Mouse (Mus musculus) right cerebral cortex, postnatal 36 days (tissue): ENCODE measurements around the gene Gfpt2.
A peak's percentile ranks its signal among the peaks of the same experiment; 100 is the strongest.
"Not testable (repeated sequence)": the region's sequence is repeated elsewhere in the genome, so short reads cannot be mapped to it uniquely, and the experiment has no call there.

ENCODE experiments used
- DNase-seq, 2 experiments: peaks; one replicate each; pipeline ENCODE4 v3.0.0; 2022; ENCODE audit warnings: low spot score in 2 of 2, mixed read lengths in 1 of 2

Gfpt2 gene

GRCm38 (mm10) chr11:49793619-49794341, at the start of gene Gfpt2:
Gfpt2 (plus strand) TSS chr11:49794178.
- DNase-seq: peak; percentile 67 to 77

GRCm38 (mm10) chr11:49744981-49745380, 49.0 kb upstream of the Gfpt2 start:
- DNase-seq: no peak

GRCm38 (mm10) chr11:49745839-49746238, 48.1 kb upstream of the Gfpt2 start:
- DNase-seq: no peak

GRCm38 (mm10) chr11:49746756-49747155, 47.2 kb upstream of the Gfpt2 start:
- no peak for DNase-seq

GRCm38 (mm10) chr11:49754958-49755665, 38.9 kb upstream of the Gfpt2 start:
- no peak for DNase-seq

- DNase-seq: no peak
These were observed 35.9 kb upstream of the Gfpt2 start for GRCm38 (mm10) chr11:49758096-49758495.

- no peak for DNase-seq
These were observed 32.8 kb upstream of the Gfpt2 start for GRCm38 (mm10) chr11:49761130-49761529.

- no peak for DNase-seq
These were observed 30.4 kb upstream of the Gfpt2 start for GRCm38 (mm10) chr11:49763555-49763954.

GRCm38 (mm10) chr11:49764023-49764422, 30.0 kb upstream of the Gfpt2 start:
- DNase-seq: no peak

GRCm38 (mm10) chr11:49764639-49765299, 29.2 kb upstream of the Gfpt2 start:
- DNase-seq: no peak

- no peak for DNase-seq
These were observed 28.4 kb upstream of the Gfpt2 start for GRCm38 (mm10) chr11:49765377-49766136.

GRCm38 (mm10) chr11:49766137-49766411, 27.9 kb upstream of the Gfpt2 start:
- no peak for DNase-seq

GRCm38 (mm10) chr11:49767497-49767896, 26.5 kb upstream of the Gfpt2 start:
- not testable (repeated sequence) for DNase-seq

GRCm38 (mm10) chr11:49768781-49769180, 25.2 kb upstream of the Gfpt2 start:
- no peak for DNase-seq

GRCm38 (mm10) chr11:49770676-49771550, 23.1 kb upstream of the Gfpt2 start:
- no peak for DNase-seq

GRCm38 (mm10) chr11:49772251-49772650, 21.7 kb upstream of the Gfpt2 start:
- DNase-seq: no peak

- DNase-seq: no peak
These were observed 19.1 kb upstream of the Gfpt2 start for GRCm38 (mm10) chr11:49774894-49775293.

- no peak for DNase-seq
These were observed 15.1 kb upstream of the Gfpt2 start for GRCm38 (mm10) chr11:49778844-49779243.

- no peak for DNase-seq
These were observed 13.7 kb upstream of the Gfpt2 start for GRCm38 (mm10) chr11:49780161-49780817.

- DNase-seq: no peak
These were observed 12.1 kb upstream of the Gfpt2 start for GRCm38 (mm10) chr11:49781833-49782399.
